Mouse (Mus musculus): ENCODE measurements around the gene Tom1l1. TPM values are rescaled to one million over a fixed set of nuclear protein-coding genes. Genes with fewer than 3 reads are reported as not detected.

Gene Tom1l1
- polyA plus RNA-seq, 1 experiment from 2014 or later: 39.3 TPM

DNA sequence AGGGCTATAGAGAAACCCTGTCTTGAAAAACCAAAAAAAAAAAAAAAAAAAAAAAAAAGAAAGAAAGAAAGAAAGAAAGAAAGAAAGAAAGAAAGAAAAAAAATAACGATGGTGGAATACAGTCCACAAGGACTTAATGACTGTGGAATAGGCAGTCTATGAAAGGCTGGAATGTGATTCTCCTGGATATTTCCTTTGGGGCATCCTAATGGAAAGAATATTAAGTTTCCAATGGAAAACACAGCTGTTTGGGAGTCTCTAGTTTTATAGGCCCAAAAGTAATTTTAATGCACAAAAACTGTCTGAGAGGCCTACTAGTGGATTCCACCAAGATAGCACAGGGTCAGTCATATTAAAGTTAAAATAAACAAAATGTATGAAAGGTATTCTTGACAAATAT is 92.3 kb downstream of the Tom1l1 start:
- Histone ChIP-seq H3K4me1 (no peaks in the 10 kb centered on the region), H3K9me3 (replicated peaks) (no peaks in the 10 kb centered on the region), H3K27ac (no peak overlapping the region), H3K27me3 (no peaks in the 10 kb centered on the region), H3K9ac (no peak overlapping the region), H3K4me3 (replicated peaks) (no peak overlapping the region), H3K4me2 (no peak overlapping the region), H3K36me3 (peaks cover 53% of the 10 kb centered on the region)
- no peak for ATAC-seq (replicated peaks; ENCODE audit: low FRiP score)
- WGBS: 83% methylated on average over 1 of the region's 1 CpGs

Other genes starting within 250 kb of the Tom1l1 start
- gene Stxbp4, start 50.3 kb downstream of the Tom1l1 start, polyA plus RNA-seq (2015; fragmentation: Nextera tagmentation; extraction: Ambion mirVana): 26.9 and 28.0 TPM in 2 replicates
- 37.5 and 38.5 TPM in 2 replicates for gene Cox11, start 50.2 kb downstream of the Tom1l1 start, polyA plus RNA-seq (2015; fragmentation: Nextera tagmentation; extraction: Ambion mirVana)